Mouse (Mus musculus) left cerebral cortex, postnatal 4 days (tissue): ENCODE data around the gene Gm21083. TPM values are rescaled to one million over a fixed set of nuclear protein-coding genes. Genes with fewer than 3 reads are reported as not detected.
A peak's percentile ranks its signal among the peaks of the same experiment; 100 is the strongest.
"Not testable (repeated sequence)": the region's sequence is repeated elsewhere in the genome, so short reads cannot be mapped to it uniquely, and the experiment has no call there.

Source experiments
- DNase-seq: peaks from one replicate; pipeline ENCODE4 v3.0.0-alpha.2; 2022
- intact Hi-C: fragments of 180-260 bp; cut with DNase I; formaldehyde crosslinking; loops from one replicate; pipeline ENCODE4 v1.15.1; 2025
- total RNA-seq, 2 experiments: library from RNA; stranded (reverse); gene quantifications; 2 replicates each; pipeline ENCODE4 v1.2.3; 2021

Gene Gm21083
- total RNA-seq: not detected

- intact Hi-C loops, DNase-seq: not testable (repeated sequence)
These were observed at the start of gene Gm21083 for GRCm38 (mm10) chr5:15577033-15577432. Gene Gm21083, plus strand, starts transcription at chr5:15577333.

DNA sequence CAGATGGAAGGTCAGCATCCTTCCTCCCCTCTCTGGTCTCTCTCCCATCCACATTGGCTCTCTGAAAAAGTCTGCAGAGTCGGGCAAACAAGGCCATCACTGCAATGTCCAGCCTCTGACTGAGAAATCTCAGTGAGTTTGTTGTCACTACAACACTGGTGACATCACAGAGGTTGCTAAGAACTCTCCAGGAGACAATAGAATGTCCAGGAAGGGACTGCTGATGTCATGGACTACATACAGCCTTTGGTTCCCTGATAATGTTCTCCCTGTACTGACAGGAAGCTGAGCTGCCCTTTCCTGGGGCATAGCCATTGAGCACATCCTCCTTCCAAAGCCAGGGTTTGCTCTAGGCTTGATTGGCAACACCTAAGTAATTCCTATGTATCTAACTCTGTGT is 48.0 kb upstream of the Gm21083 start, which contains the start of gene Gm21190:
Gm21190 (minus strand) TSS at position 101 of the 400 bp plus-strand sequence.
- DNase-seq, intact Hi-C loops: not testable (repeated sequence)

DNA sequence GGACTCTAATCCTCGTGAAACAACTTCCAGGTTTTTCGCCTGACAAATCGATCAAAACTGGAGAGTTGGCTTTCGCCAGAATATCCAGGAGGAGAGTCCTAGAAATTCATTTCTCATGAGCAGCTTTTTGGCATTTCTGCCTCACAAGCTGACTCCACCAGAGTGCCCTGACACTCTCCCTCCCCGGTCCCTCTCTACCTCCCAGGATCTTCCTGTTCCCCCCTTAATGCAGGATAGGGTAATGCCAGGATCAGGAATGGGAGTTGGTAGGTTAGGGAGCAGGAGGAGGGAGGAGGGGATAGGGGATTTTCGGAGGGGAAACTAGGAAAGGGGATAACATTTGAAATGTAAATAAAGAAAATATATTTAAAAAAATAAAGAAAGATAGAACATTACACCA is 28.5 kb upstream of the Gm21083 start:
- DNase-seq, intact Hi-C loops: not testable (repeated sequence)

- DNase-seq, intact Hi-C loops: not testable (repeated sequence)
These were observed 28.0 kb upstream of the Gm21083 start for GRCm38 (mm10) chr5:15549134-15549533.

DNA sequence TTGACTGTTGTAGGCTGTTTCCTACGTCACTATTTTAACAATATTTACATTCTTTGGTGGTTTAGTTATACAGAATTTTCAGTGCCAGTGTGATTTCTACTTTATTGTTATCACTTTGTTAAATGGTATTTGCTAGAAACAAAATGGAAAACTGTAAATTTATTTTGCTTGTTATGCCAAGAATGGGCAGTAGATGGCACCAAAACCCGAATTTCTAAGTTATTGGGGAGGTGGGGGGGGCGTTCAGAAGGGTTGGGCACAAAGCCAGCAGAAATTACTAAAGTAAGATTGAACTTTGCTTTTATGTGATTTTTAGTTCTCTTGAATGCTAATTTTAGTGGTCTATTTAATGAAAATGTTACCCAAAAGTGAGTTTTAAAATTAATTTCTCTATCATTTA is 27.5 kb upstream of the Gm21083 start:
- intact Hi-C loops, DNase-seq: not testable (repeated sequence)

DNA sequence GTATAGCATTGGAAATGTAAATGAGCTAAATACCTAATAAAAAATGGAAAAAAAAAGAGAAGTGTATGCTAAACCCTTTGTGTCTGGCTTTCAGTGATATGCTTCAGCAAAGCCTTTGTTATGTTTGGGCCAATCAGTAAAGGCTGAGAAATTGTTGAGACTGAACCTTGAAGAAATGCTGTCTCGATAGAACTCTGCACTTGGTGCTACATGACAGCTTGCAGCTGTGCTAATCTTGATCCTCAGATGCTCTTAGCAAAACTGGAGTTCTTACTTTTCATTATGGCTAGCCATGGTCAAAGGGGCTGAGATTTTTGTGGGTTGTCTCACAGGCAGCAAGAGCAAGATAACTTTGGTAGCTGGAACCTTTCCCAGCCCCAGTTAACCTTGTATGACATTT is 18.5 kb upstream of the Gm21083 start:
- intact Hi-C loops: not testable (repeated sequence)

DNA sequence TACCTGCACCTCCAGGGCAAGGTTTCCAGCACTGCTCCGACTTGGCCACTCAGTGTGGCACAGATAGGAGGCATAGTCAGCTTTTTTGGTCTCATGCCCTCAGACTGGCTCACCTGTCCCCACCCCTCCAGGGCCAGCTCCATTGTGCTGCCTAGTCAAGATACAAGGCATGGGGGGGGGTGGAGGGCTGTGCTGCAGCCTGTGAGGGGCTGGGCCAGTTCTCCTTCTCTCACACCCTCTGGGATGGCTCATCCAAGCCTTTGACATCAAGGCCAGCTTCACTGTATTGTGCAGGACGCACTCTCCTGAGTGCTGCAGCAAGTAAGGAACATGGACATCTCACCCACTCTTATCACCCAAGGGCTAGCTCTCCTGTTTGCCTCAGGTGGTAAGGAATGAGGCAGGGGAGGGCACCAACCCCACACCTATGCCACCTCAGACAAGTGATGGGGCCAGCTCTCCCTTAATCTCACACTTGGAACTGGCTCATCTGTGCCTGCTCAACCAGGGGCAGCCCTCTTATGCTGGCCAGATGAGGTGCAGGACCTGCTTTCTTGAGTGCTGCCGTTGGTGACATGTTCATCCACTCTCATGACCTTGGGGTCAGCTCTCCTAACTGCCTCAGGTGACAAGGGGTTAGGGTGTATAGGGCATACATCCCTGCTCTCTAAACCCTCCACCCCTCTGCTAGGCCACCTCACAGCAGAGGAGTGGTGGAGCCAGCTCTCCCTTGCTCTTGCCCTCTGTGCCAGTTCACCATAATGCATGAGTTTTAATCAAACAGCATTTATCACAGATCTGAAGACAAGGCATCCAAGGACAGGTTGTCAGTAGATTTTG is 15.5 kb upstream of the Gm21083 start:
- intact Hi-C loops: not testable (repeated sequence)

More for the DNA sequence above, 18.5 kb upstream of the Gm21083 start:
- DNase-seq: not testable (repeated sequence)

GRCm38 (mm10) chr5:15573735-15574134 is 3.4 kb upstream of the Gm21083 start:
- DNase-seq, intact Hi-C loops: not testable (repeated sequence)

More for the DNA sequence above, 15.5 kb upstream of the Gm21083 start:
- DNase-seq: not testable (repeated sequence)

- intact Hi-C loops: not testable (repeated sequence)
- DNase-seq: peak; percentile 8
These were observed 9.2 kb downstream of the Gm21083 start for GRCm38 (mm10) chr5:15586351-15586750.

DNA sequence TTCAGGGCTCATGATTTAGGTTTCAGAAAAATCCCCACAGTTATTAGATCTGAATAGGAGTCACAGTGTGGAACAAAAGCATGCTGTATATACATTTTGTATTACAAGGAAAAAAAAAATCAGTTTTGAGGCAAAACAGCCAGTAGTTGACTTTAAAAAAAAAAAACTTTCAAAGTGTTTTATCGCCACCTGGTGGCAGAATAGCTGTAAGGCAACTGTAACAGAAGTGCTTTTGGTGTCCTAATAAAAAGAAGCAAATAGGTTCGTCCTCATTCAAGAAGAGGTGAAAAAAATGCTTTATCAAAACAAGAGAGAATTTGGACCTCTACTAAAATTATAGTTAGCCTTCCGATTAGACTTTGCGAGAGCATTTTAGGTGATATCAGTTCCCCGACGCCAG is 11.2 kb downstream of the Gm21083 start:
- intact Hi-C loops, DNase-seq: not testable (repeated sequence)

GRCm38 (mm10) chr5:15590635-15591034 is 13.5 kb downstream of the Gm21083 start:
- not testable (repeated sequence) for DNase-seq

DNA sequence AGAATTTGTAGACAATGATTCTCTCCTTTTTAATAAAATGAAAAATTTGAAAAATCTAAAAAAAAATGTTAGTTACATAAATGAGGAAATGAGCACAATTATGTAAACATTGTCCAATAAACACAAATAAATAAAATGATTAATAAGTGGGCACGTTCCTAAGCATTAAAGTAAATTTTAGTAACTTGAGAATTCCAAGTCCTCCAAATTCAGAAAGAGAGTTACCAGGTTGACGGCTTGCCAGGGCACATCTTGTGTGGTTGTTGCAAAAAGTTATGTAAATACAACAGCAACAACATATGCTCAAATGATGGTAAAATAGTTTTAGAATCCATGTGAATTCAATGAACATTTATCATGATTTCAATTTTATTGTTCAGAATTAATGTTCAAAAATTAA is 14.4 kb downstream of the Gm21083 start:
- DNase-seq, intact Hi-C loops: not testable (repeated sequence)

More at GRCm38 (mm10) chr5:15590635-15591034, 13.5 kb downstream of the Gm21083 start:
- intact Hi-C loops: not testable (repeated sequence)

DNA sequence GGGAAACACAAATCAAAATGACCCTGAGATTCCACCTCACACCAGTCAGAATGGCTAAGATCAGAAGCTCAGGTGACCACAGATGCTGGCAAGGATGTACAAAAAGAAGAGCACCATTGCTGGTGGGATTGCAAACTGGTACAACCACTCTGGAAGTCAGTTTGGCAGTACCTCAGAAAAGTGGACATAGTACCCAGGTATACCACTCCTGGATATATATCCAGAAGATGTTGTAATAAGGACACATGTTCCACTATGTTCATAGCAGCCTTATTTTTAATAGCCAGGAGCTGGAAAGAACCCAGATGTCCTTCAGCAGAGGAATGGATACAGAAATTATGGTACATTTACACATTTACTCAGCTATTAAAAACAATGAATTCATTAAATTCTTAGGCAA is 21.7 kb downstream of the Gm21083 start:
- intact Hi-C loops, DNase-seq: not testable (repeated sequence)

GRCm38 (mm10) chr5:15600342-15600741 is 23.2 kb downstream of the Gm21083 start:
- intact Hi-C loops: not testable (repeated sequence)
- DNase-seq: peak; percentile 3

DNA sequence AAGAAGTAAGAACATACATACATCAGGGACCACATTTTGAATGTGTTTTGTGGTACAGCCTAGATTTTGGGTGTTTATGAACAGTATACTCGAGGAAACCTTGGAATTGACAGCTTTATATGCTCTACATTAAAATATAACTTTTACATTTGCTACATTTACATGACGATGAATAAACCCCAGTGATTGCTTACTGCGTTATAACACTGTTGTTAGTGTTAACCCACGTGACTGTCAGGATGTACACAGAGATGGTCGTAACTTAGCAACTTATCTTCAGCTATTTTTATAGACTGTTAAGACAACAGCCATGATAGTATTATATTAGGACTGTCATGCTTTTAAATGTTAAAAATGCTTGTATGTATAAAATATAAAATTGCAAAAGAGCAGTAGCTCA is 24.3 kb downstream of the Gm21083 start:
- intact Hi-C loops, DNase-seq: not testable (repeated sequence)

GRCm38 (mm10) chr5:15601960-15602359 is 24.8 kb downstream of the Gm21083 start:
- DNase-seq, intact Hi-C loops: not testable (repeated sequence)

GRCm38 (mm10) chr5:15602424-15602947 is 25.4 kb downstream of the Gm21083 start:
- DNase-seq, intact Hi-C loops: not testable (repeated sequence)

- intact Hi-C loops, DNase-seq: not testable (repeated sequence)
These were observed 25.9 kb downstream of the Gm21083 start for GRCm38 (mm10) chr5:15603008-15603407.

DNA sequence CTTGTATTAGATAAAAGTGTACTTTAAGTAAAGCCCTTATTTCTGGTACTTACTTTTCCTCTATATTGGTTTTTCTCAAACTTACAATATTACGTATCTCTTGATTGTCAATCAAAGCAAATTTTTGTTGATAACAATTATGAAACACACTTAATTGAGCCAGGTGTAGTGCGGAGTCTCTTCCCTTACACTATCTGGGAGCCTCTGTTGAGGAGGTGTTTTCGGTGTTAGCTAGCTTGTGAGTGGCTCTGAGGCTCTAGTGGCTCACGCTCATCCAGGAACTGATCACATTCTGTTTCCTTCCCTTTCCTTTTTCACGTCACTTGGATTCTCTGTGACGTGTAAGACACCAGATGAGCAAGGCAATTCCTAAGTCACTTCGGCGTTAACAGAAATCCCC is 26.5 kb downstream of the Gm21083 start:
- intact Hi-C loops: not testable (repeated sequence)

DNA sequence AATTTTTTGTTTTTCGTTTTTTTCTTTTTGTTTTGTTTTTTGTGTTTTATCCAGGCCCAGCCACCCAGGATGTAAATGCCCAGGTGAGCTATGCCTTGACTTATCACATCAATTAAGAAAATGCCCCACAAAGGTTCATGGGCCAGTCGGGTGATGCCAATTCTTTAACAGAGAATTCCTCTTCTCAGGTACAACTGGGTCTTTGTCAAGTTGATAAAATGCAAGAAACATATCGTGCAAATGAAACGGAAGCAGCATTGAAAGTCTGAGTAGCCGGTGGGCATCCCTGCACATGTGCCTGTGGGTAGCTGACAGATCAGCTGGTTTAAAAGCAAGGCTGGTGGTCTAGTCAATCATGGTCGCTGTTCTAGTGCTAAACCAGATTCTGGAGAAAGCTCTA is 29.5 kb downstream of the Gm21083 start:
- intact Hi-C loops, DNase-seq: not testable (repeated sequence)

More for the DNA sequence above, 26.5 kb downstream of the Gm21083 start:
- not testable (repeated sequence) for DNase-seq

DNA sequence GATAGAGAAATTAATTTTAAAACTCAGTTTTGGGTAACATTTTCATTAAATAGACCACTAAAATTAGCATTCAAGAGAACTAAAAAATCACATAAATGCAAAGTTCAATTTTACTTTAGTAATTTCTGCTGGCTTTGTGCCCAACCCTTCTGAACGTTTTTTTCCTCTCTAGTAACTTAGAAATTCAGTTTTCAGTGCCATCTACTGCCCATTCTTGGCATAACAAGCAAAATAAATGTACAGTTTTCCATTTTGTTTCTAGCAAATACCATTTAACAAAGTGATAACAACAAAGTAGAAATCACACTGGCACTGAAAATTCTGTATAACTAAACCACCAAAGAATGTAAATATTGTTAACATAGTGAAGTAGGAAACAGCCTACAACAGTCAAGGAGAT is 33.6 kb downstream of the Gm21083 start:
- DNase-seq, intact Hi-C loops: not testable (repeated sequence)
